Mouse (Mus musculus) bone marrow macrophage, adult 2 months (primary cell): ENCODE data around the gene H2-Oa.

Experiments used
- CTCF ChIP-seq: IDR thresholded peaks from 2 replicates; pipeline ENCODE4 v1.5.1; 2012; ENCODE audit warnings: low read depth, mild to moderate bottlenecking, low read length, moderate library complexity
- POLR2A ChIP-seq: IDR thresholded peaks from 2 replicates; pipeline ENCODE4 v1.6.1; 2012; ENCODE audit warnings: mild to moderate bottlenecking, low read depth, low read length, borderline replicate concordance

GRCm38 (mm10) chr17:34123518-34123917 is 31.4 kb downstream of the H2-Oa start:
- TF ChIP-seq CTCF (no peak), POLR2A (no peak)
